In genomic region chr5:74201570-74202357, GRCm38 (mm10) we compare ENCODE assay signal across 12 mouse cellular contexts. TPM values are rescaled to one million over a fixed set of nuclear protein-coding genes. Genes with fewer than 3 reads are reported as not detected.
DNase-seq lines count a peak whose midpoint lies in the region; ATAC-seq and TF ChIP-seq lines count a peak whose summit lies in the region.
"Had no signal": no experiment of that assay in that cellular context is flagged by ENCODE, and none has a peak within 500 bp of the region (broad histone marks: within the 10 kb centered on the region; RNA-seq: fewer than 3 reads in every experiment).

No protein-coding gene starts in this region.

- 0 out of 2 replicates have a peak, but pooled peaks have one; percentile 12 for ATAC-seq in heart, embryonic 12.5 days (ENCODE audit: insufficient number of reproducible peaks, low FRiP score)
- no peak for ATAC-seq in lung, embryonic 16.5 days (ENCODE audit: low read depth)
- ATAC-seq in embryonic facial prominence, embryonic 13.5 days (ENCODE audit: insufficient number of reproducible peaks, insufficient read depth, low FRiP score, low TSS enrichment, low read depth) = peak; percentile 80
- peak; percentile 70 for ATAC-seq in limb, embryonic 14.5 days (ENCODE audit: low FRiP score, low read depth)
- ATAC-seq in intestine, postnatal 0 days = no peak
- ATAC-seq: liver, embryonic 12.5 days had no signal

- WGBS in heart, embryonic 12.5 days = 66% methylated on average over 10 of the region's 10 CpGs
- WGBS in lung, embryonic 16.5 days = 67% methylated on average over 10 of the region's 10 CpGs
- WGBS in lung, adult 2 months = 74% methylated on average over 10 of the region's 10 CpGs
- 26% methylated on average over 10 of the region's 10 CpGs for WGBS in embryonic facial prominence, embryonic 13.5 days
- 18% methylated on average over 10 of the region's 10 CpGs for WGBS in limb, embryonic 14.5 days
- 73% methylated on average over 10 of the region's 10 CpGs for WGBS in intestine, postnatal 0 days

- H3K27me3 ChIP-seq in heart, embryonic 12.5 days (replicated peaks) = no peaks in the 10 kb centered on the region
- no peaks in the 10 kb centered on the region for H3K27me3 ChIP-seq in lung, embryonic 16.5 days (ENCODE audit: control insufficient read depth, insufficient read depth, low read depth, low read length)
- no peaks in the 10 kb centered on the region for H3K27me3 ChIP-seq in embryonic facial prominence, embryonic 13.5 days
- no peaks in the 10 kb centered on the region for H3K27me3 ChIP-seq in limb, embryonic 14.5 days (ENCODE audit: control insufficient read depth, insufficient read depth, low read length)
- no peaks in the 10 kb centered on the region for H3K27me3 ChIP-seq in intestine, postnatal 0 days (replicated peaks; ENCODE audit: control insufficient read depth, insufficient read depth, low read length)

- peaks cover 34% of the 10 kb centered on the region for H3K36me3 ChIP-seq in heart, embryonic 12.5 days
- H3K36me3 ChIP-seq in lung, embryonic 16.5 days (ENCODE audit: control insufficient read depth, insufficient read depth, low read length) = peaks cover 24% of the 10 kb centered on the region
- peaks cover 36% of the 10 kb centered on the region for H3K36me3 ChIP-seq in embryonic facial prominence, embryonic 13.5 days
- peaks cover 36% of the 10 kb centered on the region for H3K36me3 ChIP-seq in limb, embryonic 14.5 days (ENCODE audit: control insufficient read depth, insufficient read depth, low read length)
- H3K36me3 ChIP-seq in intestine, postnatal 0 days (ENCODE audit: control insufficient read depth, insufficient read depth) = peaks cover 21% of the 10 kb centered on the region

- no peak for TF ChIP-seq CTCF in lung, adult 2 months (IDR thresholded peaks at IDR 0.05; ENCODE audit: insufficient read depth, low read length)
- no peak for TF ChIP-seq CTCF in intestine, postnatal 0 days (IDR thresholded peaks at IDR 0.05; ENCODE audit: low read depth)
- no peak for TF ChIP-seq CTCF in layer of hippocampus, adult 2 months (conservative IDR thresholded peaks at IDR 0.05)

- H3K4me1 ChIP-seq in heart, embryonic 12.5 days (replicated peaks) = peaks cover 75% of the 10 kb centered on the region
- H3K4me1 ChIP-seq in lung, embryonic 16.5 days (replicated peaks; ENCODE audit: control insufficient read depth, insufficient read depth, low read length) = peaks cover 33% of the 10 kb centered on the region
- H3K4me1 ChIP-seq in lung, adult 2 months (ENCODE audit: control insufficient read depth, insufficient read depth, low read length) = peaks cover 3% of the 10 kb centered on the region
- peaks cover 76% of the 10 kb centered on the region for H3K4me1 ChIP-seq in embryonic facial prominence, embryonic 13.5 days
- peaks cover 62% of the 10 kb centered on the region for H3K4me1 ChIP-seq in limb, embryonic 14.5 days (ENCODE audit: control insufficient read depth, insufficient read depth, low read length)
- no peaks in the 10 kb centered on the region for H3K4me1 ChIP-seq in intestine, postnatal 0 days (replicated peaks; ENCODE audit: control insufficient read depth, insufficient read depth, low read length)

- peak overlapping the region; percentile 82 for H3K27ac ChIP-seq in heart, embryonic 12.5 days (ENCODE audit: poor library complexity, severe bottlenecking)
- H3K27ac ChIP-seq in lung, embryonic 16.5 days (ENCODE audit: low read length) = peak overlapping the region; percentile 59
- peak overlapping the region; percentile 91 for H3K27ac ChIP-seq in embryonic facial prominence, embryonic 13.5 days
- peak overlapping the region; percentile 70 for H3K27ac ChIP-seq in limb, embryonic 14.5 days (replicated peaks; ENCODE audit: low read depth, low read length)
- no peak overlapping the region for H3K27ac ChIP-seq in intestine, postnatal 0 days (ENCODE audit: low read depth, low read length)
- H3K27ac ChIP-seq in layer of hippocampus, adult 2 months = no peak overlapping the region
- H3K27ac ChIP-seq: liver, embryonic 12.5 days had no signal

- 0 out of 2 replicates have a peak, but pooled peaks cover 3% of the 10 kb centered on the region for H3K9me3 ChIP-seq in heart, embryonic 12.5 days (replicated peaks)
- H3K9me3 ChIP-seq in lung, embryonic 16.5 days (ENCODE audit: control insufficient read depth, low read length) = no peaks in the 10 kb centered on the region
- H3K9me3 ChIP-seq in embryonic facial prominence, embryonic 13.5 days = no peaks in the 10 kb centered on the region
- H3K9me3 ChIP-seq in limb, embryonic 14.5 days (ENCODE audit: control insufficient read depth, low read length) = no peaks in the 10 kb centered on the region
- H3K9me3 ChIP-seq in intestine, postnatal 0 days (ENCODE audit: control insufficient read depth) = no peaks in the 10 kb centered on the region
- H3K9me3 ChIP-seq: liver, embryonic 12.5 days had no signal

- no peak overlapping the region for H3K4me2 ChIP-seq in heart, embryonic 12.5 days
- H3K4me2 ChIP-seq in lung, embryonic 16.5 days (ENCODE audit: low read depth, low read length) = no peak overlapping the region
- H3K4me2 ChIP-seq in embryonic facial prominence, embryonic 13.5 days = peak overlapping the region; percentile 83
- H3K4me2 ChIP-seq in limb, embryonic 14.5 days (replicated peaks; ENCODE audit: low read depth, low read length, severe bottlenecking) = 0 out of 2 replicates have a peak overlapping the region, but pooled peaks have one; percentile 8
- no peak overlapping the region for H3K4me2 ChIP-seq in intestine, postnatal 0 days (replicated peaks; ENCODE audit: low read depth)
- H3K4me2 ChIP-seq: liver, embryonic 12.5 days; midbrain, embryonic 11.5 days had no signal

- no peak overlapping the region for H3K9ac ChIP-seq in heart, embryonic 12.5 days
- no peak overlapping the region for H3K9ac ChIP-seq in lung, embryonic 16.5 days (ENCODE audit: low read length)
- 0 out of 2 replicates have a peak overlapping the region, but pooled peaks have one; percentile 36 for H3K9ac ChIP-seq in embryonic facial prominence, embryonic 13.5 days
- H3K9ac ChIP-seq in limb, embryonic 14.5 days (ENCODE audit: low read depth, low read length, severe bottlenecking) = no peak overlapping the region
- H3K9ac ChIP-seq in intestine, postnatal 0 days (ENCODE audit: low read depth, low read length) = no peak overlapping the region
- H3K9ac ChIP-seq: liver, embryonic 12.5 days had no signal

- TF ChIP-seq POLR2A in lung, adult 2 months (IDR thresholded peaks at IDR 0.05; ENCODE audit: borderline replicate concordance, extremely low read depth, low read depth, low read length) = no peak
- TF ChIP-seq POLR2A in limb, embryonic 14.5 days (IDR thresholded peaks at IDR 0.05; ENCODE audit: borderline replicate concordance, extremely low read depth, insufficient read depth, insufficient read length) = no peak

- no peak for DNase-seq in heart, adult 11 months
- no peak for DNase-seq in lung, adult 2 months
- DNase-seq in limb, embryonic 14.5 days (ENCODE audit: low spot score) = peak; percentile 70
- no peak for DNase-seq in layer of hippocampus, adult 2 months (ENCODE audit: low spot score in 2 of 2)
- DNase-seq: adrenal gland, postnatal 14 days; cerebellum, adult 18-20 months had no signal

- H3K4me3 ChIP-seq in heart, embryonic 12.5 days = no peak overlapping the region
- no peak overlapping the region for H3K4me3 ChIP-seq in lung, embryonic 16.5 days (ENCODE audit: low read length)
- no peak overlapping the region for H3K4me3 ChIP-seq in lung, adult 2 months (replicated peaks; ENCODE audit: extremely low read depth, low read depth, low read length)
- no peak overlapping the region for H3K4me3 ChIP-seq in embryonic facial prominence, embryonic 13.5 days
- H3K4me3 ChIP-seq in limb, embryonic 14.5 days (replicated peaks; ENCODE audit: low read length) = no peak overlapping the region
- no peak overlapping the region for H3K4me3 ChIP-seq in intestine, postnatal 0 days (ENCODE audit: low read depth, low read length)
- H3K4me3 ChIP-seq in layer of hippocampus, adult 2 months = no peak overlapping the region
- H3K4me3 ChIP-seq: liver, embryonic 12.5 days had no signal

RNA-seq across cellular contexts. Expression of gene Rasl11b, which starts 6.7 kb away (rescaled TPM):
- 107 TPM in 2 replicates for polyA plus RNA-seq in heart, embryonic 12.5 days (2016; fragmentation: Nextera tagmentation; extraction: Ambion mirVana)
- 182 and 188 TPM in 2 replicates for polyA plus RNA-seq in lung, embryonic 16.5 days (2015; fragmentation: Nextera tagmentation; extraction: Ambion mirVana)
- polyA plus RNA-seq in lung, adult 2 months (2012; rRNA removed) = 32.3 and 37.9 TPM in 2 replicates
- polyA plus RNA-seq in embryonic facial prominence, embryonic 13.5 days (2015; fragmentation: Nextera tagmentation; extraction: Ambion mirVana) = 148 and 177 TPM in 2 replicates
- polyA plus RNA-seq in limb, embryonic 14.5 days (2012; rRNA removed) = 111 and 146 TPM in 2 replicates
- 102 and 116 TPM in 2 replicates for polyA plus RNA-seq in limb, embryonic 14.5 days (2014; fragmentation: Nextera tagmentation; extraction: Ambion mirVana)
- 15.9 and 19.4 TPM in 2 replicates for polyA plus RNA-seq in intestine, postnatal 0 days (2015; fragmentation: Nextera tagmentation; extraction: Ambion mirVana)
- total RNA-seq in layer of hippocampus, adult 2 months (2021) = 10 to 100 TPM; 65.6 to 75.4 TPM

Comparison
In these comparisons a context has a peak if more than half of its experiments do, and no peak if none do; other contexts are left out.
1. ATAC-seq: peak in heart, embryonic 12.5 days (single experiment), embryonic facial prominence, embryonic 13.5 days (single experiment) and limb, embryonic 14.5 days (single experiment); none in lung, embryonic 16.5 days (single experiment) and intestine, postnatal 0 days (single experiment).
2. H3K27ac ChIP-seq: peak in heart, embryonic 12.5 days (single experiment), lung, embryonic 16.5 days (single experiment), embryonic facial prominence, embryonic 13.5 days (single experiment) and limb, embryonic 14.5 days (single experiment); none in intestine, postnatal 0 days (single experiment) and layer of hippocampus, adult 2 months (single experiment).
3. H3K4me2 ChIP-seq: peak in embryonic facial prominence, embryonic 13.5 days (single experiment) and limb, embryonic 14.5 days (single experiment); none in heart, embryonic 12.5 days (single experiment), lung, embryonic 16.5 days (single experiment) and intestine, postnatal 0 days (single experiment).